Mouse (Mus musculus): ENCODE data around the gene Erc2.

The Erc2 gene

DNA sequence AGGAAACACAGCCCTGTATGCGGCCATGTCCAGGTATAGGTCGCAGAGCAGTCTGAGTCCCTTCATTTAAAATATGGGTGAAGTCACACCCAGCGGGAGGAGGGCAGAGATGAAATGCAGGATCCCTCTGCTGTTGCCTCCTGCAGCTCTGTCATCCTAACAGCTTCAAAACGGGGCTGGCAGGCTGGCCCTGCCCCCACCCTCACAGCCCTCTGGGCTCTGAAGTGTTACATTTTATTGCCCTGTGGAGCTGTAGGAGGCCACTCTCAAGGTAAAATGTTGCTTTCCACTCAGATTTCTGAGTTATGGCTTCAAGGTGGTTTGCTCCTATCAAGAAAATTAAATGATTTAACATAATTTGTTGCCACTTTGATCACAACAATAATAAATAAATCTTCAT, 847.5 kb downstream of the Erc2 start:
- DNase-seq: no peak

DNA sequence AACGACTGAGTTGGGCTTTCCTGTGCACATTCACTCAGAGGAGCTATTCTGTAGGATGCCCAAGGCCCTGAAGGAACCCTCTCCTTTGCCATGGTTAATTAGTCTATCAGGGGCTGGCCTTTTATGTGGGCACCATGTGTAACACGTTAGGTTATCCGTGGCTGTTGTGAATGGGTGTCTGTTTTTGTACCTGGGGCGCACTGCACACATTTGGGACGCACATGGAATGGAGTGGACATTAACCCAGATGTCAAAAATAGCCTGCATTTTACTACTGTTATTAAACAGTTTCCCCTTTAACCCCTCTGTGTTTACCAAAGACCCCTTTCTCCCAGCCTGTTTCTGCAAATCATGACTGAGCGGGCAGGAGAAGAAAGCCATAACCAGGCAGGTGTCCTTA, 848.0 kb downstream of the Erc2 start:
- no peak for DNase-seq

- no peak for DNase-seq
Measured at GRCm38 (mm10) chr14:28475012-28475411, 852.8 kb downstream of the Erc2 start.

- no peak for DNase-seq
Measured at GRCm38 (mm10) chr14:28475421-28475820, 853.2 kb downstream of the Erc2 start.

DNA sequence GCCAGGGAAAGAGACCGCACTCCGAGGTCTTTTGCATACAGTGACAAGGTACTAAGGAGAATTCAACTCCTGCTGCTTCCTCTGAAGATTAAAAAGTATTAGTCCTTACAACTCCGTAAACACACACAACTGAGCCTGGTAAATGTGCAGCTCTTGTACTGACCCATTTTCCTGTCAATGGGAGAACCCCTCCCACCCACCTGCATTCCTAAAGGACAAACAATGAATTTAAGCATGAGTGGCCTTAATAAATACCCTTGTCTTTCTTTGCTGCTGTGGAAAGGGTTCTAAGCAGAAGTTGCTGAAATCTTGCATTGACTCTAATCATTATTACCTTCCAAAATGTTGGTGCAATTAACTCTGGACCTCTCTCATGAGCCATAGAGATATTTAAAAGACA, 854.5 kb downstream of the Erc2 start:
- DNase-seq: no peak

GRCm38 (mm10) chr14:28480866-28481265, 858.6 kb downstream of the Erc2 start:
- no peak for DNase-seq

- no peak for DNase-seq
Measured at GRCm38 (mm10) chr14:28493806-28494205, 871.6 kb downstream of the Erc2 start.

GRCm38 (mm10) chr14:28494273-28494672, 872.0 kb downstream of the Erc2 start:
- no peak for DNase-seq

DNA sequence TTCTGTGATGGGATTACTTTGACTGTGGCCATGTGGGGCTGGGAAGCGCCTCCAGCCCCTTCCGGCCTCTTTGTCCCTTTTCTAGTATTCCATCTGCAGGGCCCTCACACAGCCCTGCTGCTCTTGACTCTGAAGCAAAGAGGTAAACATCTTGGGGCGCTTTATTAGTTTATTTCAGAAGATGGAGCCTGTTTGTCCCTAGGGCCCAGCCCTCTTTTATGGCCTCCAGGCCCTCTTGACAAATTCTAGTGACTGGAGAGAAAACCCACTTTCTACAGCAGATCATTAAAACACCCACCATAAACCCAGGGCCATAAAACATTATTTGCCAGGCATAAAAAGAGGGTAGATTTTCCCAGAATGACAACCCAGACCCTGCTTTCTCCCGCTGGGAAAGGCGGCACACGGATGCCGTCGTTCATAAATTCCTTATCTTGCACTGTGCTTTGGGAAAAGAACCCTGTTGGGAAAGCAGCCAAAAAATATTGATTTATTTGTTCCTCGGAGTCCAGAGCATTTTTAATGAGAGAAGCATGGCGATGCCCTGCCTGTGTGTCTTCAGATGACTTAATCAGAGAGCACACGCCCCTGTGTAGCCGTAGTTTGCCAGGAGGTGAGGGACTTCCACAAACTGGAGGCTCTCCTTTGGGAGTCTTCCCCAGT, 879.1 kb downstream of the Erc2 start:
- no peak for DNase-seq

DNA sequence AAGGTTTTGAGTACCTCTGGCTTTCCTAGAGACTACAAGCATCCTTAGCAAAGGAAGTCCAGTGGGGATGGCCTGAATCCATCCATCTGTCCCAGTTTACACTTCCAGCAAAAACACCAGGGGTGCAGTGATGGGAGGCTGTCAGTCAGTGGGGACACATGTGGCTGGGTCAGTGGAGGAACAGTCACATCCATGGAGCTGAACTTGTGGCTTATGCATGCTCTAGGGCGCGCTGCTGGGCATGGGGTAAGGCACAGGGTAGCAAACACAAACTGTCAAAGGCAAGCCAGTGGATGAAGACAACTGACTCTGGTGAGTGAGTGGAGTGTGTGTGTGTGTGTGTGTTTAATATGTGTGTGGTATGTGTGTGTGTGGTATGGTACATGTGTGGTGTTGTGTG, 881.0 kb downstream of the Erc2 start:
- no peak for DNase-seq

- no peak for DNase-seq
Measured at GRCm38 (mm10) chr14:28504101-28505050, 882.1 kb downstream of the Erc2 start, which contains the start of gene Wnt5a. Gene Wnt5a (plus strand): TSS chr14:28504750.

GRCm38 (mm10) chr14:28505051-28505585, 882.9 kb downstream of the Erc2 start:
- DNase-seq: no peak

DNA sequence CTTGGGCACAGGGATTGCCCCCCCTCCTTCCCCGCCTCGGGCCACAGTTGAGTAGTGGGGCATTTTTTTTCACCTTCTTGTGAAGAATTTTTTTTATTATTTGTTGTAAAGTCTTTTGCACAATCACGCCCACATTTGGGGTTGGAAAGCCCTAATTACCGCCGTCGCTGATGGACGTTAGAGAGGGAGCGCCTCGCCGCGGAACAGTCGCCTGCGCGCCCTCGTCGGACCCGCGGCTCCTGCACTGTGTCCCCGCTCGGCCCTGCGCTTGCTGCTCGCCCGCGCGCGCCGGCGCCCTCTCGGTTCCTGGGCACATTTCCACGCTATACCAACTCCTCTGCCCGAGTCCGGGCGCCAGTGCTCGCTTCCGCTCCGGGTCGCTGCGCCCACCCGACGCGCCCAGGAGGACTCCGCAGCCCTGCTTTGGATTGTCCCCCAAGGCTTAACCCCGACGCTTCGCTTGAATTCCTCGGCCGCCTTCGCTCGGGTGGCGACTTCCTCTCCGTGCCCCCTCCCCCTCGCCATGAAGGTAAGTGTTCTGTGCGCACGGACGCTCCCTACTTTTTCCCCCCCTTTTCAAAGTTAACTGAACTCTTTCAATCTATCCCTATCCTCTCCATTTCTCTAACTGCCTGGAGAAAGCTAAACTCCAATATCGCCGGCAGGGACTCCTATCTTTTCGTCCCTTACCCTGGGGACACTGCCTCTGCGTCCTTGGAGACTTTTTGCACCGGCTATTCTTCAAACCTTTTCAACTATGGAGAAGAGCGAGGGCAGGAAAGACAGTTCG, 883.6 kb downstream of the Erc2 start:
- no peak for DNase-seq

DNA sequence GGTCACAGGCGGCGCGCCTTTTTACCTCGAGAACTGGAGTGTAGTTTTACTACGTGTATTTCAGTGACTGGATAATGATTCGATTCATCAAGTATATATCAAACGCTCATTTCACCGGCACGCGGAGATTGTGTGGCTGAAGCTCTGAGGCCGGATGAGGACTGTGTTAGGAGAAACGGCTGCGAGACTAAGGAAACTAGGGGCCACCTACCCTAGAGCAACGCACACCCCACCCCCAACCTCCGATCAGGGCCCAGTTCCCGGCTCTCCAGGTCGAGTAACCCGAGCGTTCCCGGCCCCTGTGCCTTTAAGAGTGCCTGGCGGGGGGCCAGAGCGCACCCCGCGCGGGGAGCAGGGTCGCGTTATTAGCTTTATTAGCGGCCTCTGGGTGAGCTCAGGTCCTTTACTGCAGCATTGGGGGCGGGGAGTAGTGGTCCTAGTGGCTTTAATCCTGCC, 884.2 kb downstream of the Erc2 start:
- no peak for DNase-seq

GRCm38 (mm10) chr14:28507011-28507410, 884.8 kb downstream of the Erc2 start:
- DNase-seq: no peak

GRCm38 (mm10) chr14:28507471-28507870, 885.2 kb downstream of the Erc2 start:
- peak; percentile 46 for DNase-seq

DNA sequence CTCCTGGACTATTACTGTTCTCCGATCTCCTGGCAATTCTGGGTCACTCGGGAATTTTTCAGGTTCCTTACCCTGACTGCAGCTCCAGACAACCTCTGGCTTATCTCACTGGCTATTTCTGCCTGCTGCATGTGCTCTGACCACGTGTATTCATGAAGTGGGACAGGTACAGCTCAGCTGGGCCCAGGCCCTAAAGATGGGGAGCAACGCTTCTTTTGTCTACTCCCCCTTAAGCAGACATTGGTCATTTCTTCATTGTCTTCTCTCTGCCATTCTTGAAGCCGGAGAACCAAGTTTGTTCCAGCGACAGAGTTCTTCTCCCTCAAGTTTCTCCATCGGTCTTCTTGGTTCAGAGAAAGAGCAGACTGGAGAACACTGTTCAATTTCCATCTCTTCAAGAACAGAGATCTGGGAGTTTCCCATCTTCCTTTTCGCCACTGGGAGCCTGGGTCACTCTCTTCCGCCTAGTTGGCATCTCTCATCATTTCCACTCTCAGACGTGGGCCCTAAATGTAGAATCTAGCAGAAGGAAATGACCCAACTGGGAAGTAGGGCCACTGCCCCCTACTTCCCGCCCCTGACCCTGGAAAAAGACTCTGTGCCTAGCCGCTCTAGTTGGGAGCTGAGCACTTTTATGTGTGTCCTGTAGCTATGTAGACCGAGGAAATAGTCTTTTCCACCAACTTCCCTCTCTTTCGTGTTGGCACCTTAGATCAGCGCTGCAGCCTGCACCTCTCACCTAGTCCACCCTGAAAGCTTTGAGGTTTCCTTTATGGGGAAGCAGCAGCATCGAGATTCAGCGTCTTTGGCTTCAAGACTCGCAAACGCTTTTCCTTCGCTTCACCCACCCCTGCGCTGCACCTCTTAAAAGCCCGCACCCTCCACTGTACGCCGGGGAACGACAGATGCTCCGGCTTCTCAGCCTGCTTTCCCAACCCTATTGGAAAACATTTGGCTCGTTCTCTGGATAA, 886.3 kb downstream of the Erc2 start:
- no peak for DNase-seq

GRCm38 (mm10) chr14:28509441-28510340, 887.5 kb downstream of the Erc2 start:
- DNase-seq: no peak

DNA sequence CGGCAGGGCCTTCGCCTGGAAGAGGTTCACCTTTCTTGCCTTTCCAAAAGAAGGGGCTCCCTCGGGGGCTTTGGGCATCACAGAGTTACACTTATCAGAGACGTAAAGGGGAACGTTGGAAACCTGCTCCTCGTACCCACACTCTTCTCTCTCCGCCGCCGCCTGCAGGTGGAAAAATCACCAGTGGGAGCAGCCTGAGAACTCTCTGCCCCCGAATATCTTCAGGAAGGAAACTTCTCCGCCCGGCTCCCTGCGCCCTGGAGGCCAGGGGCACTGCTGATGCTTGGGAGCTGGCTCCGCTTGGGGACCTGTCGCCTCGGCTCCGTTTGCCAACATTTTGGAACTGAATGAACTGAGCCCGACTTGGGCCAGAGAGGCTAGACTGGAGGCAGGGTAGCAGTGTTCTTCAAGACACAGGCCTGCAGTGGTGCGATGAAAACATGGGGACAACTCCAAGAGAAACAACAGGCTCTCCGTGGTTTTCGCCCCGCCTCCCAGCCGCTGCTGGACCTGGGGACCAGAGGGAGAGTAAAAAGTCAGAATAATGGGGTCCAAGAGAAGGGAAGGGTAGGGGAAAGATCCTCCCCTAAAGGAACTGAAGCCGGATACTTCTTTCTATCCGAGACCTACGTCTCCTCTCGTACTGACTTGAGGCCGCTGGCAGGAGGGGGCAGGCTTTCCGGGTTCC, 888.3 kb downstream of the Erc2 start:
- DNase-seq: no peak

Measured in cerebellum, adult 8-10 months (tissue).